Mouse (Mus musculus) midbrain, embryonic 16.5 days (tissue): ENCODE results near the gene Nsrp1. TPM values are rescaled to one million over a fixed set of nuclear protein-coding genes. Genes with fewer than 3 reads are reported as not detected.
A peak's percentile ranks its signal among the peaks of the same experiment; 100 is the strongest.
"Not testable (repeated sequence)": the region's sequence is repeated elsewhere in the genome, so short reads cannot be mapped to it uniquely, and the experiment has no call there.

ENCODE experiments used
- ATAC-seq: fragments of 200-750 bp; cut with Nextera tagmentation; 2 replicates; pipeline ENCODE4 v1.8.0; 2017; ENCODE audit warnings: moderate TSS enrichment
- H3K27ac ChIP-seq: fragments of 300-500 bp; sonication (generic); 2 replicates; pipeline ENCODE4 v1.5.1; 2014; ENCODE audit warnings: mild to moderate bottlenecking, low read length, mixed read lengths
- H3K27me3 ChIP-seq: fragments of 300-500 bp; sonication (generic); 2 replicates; pipeline ENCODE4 v1.6.1; 2014; ENCODE audit warnings: low read depth, low read length, mixed read lengths; ENCODE audit not compliant: control insufficient read depth, insufficient read depth
- H3K36me3 ChIP-seq: fragments of 300-500 bp; sonication (generic); 2 replicates; pipeline ENCODE4 v1.6.1; 2014; ENCODE audit warnings: mild to moderate bottlenecking, low read length, moderate library complexity, mixed read lengths; ENCODE audit not compliant: control insufficient read depth, insufficient read depth
- H3K4me1 ChIP-seq: fragments of 300-500 bp; sonication (generic); 2 replicates; pipeline ENCODE4 v1.6.1; 2014; ENCODE audit warnings: mild to moderate bottlenecking, low read length, mixed read lengths; ENCODE audit not compliant: control insufficient read depth, insufficient read depth
- H3K4me2 ChIP-seq: fragments of 300-500 bp; sonication (generic); 2 replicates; pipeline ENCODE4 v1.6.1; 2014; ENCODE audit warnings: mild to moderate bottlenecking, low read length, mixed read lengths
- H3K4me3 ChIP-seq: fragments of 300-500 bp; sonication (generic); 2 replicates; pipeline ENCODE4 v1.5.1; 2014; ENCODE audit warnings: low read depth, mild to moderate bottlenecking, low read length, moderate library complexity, mixed read lengths
- H3K9ac ChIP-seq: fragments of 300-500 bp; sonication (generic); 2 replicates; pipeline ENCODE4 v1.6.1; 2014; ENCODE audit warnings: low read depth, low read length, mixed read lengths
- H3K9me3 ChIP-seq: fragments of 300-500 bp; sonication (generic); replicated peaks from 2 replicates; pipeline ENCODE4 v1.6.1; 2014; ENCODE audit warnings: mild to moderate bottlenecking, low read length, mixed read lengths; ENCODE audit not compliant: control insufficient read depth, poor library complexity, severe bottlenecking
- WGBS: fragments of 180-500 bp; shearing (Covaris S2); extraction: QIAGEN DNeasy Blood & Tissue Kit; methylation state at CpG from one replicate; pipeline ENCODE4 v1.1.7; 2014; 5-methylcytosine and 5-hydroxymethylcytosine counted together
- polyA plus RNA-seq: library from polyadenylated mRNA; unstranded; fragments of >200 nt; fragmentation: Nextera tagmentation; extraction: Ambion mirVana; gene quantifications from 2 replicates; pipeline ENCODE4 v1.2.1, GENCODE M21; 2015

Gene Nsrp1
- polyA plus RNA-seq, 1 experiment from 2014 or later = 48.8 TPM

DNA sequence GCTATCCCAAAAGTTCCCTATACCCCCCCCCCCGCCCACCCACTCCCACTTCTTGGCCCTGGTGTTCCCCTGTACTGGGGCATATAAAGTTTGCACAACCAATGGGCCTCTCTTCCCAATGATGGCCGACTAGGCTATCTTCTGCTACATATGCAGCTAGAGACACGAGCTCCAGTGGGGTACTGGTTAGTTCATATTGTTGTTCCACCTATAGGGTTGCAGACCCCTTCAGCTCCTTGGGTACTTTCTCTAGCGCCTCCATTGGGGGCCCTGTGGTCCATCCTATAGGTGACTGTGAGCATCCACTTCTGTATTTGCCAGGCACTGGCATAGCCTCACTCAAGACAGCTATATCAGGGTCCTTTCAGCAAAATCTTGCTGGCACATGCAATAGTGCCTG lies 904 bp downstream of the Nsrp1 start:
- peak overlapping the region; percentile 61 for H3K4me3 ChIP-seq
- H3K9ac ChIP-seq = peak overlapping the region; percentile 78
- not testable (repeated sequence) for H3K4me1 ChIP-seq, H3K36me3 ChIP-seq, H3K27me3 ChIP-seq, ATAC-seq, H3K9me3 ChIP-seq, H3K27ac ChIP-seq
- H3K4me2 ChIP-seq = peak overlapping the region; percentile 96
- 61% methylated on average over 4 of the region's 4 CpGs for WGBS

DNA sequence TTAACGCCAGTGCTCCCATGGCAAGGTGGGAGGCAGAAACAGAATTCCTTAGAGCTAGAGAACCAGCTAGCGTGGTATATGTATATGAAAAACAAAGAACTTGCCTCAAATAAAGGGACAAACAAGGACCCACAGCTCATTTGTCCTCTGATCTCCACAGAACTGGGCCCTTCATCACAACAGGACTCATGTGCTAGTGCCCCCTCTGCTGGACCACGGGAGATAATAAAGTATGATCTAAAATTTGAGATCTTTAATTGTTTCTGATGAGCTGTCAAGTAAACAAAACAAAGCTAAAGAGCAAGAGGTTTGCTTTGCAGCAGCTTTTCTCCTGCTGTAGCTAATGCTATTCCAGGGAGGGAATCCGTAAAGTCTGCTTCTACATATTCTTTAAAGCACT lies 7.5 kb downstream of the Nsrp1 start:
- WGBS = 76% methylated on average over 4 of the region's 4 CpGs
- no peak overlapping the region for H3K27ac ChIP-seq
- no peak overlapping the region for H3K4me2 ChIP-seq
- no peaks in the 10 kb centered on the region for H3K27me3 ChIP-seq
- H3K4me1 ChIP-seq = no peaks in the 10 kb centered on the region
- peaks cover 7% of the 10 kb centered on the region; the same call in 1 of the 2 replicates for H3K36me3 ChIP-seq
- ATAC-seq = no peak
- no peak overlapping the region for H3K4me3 ChIP-seq
- H3K9me3 ChIP-seq = no peaks in the 10 kb centered on the region
- H3K9ac ChIP-seq = no peak overlapping the region

DNA sequence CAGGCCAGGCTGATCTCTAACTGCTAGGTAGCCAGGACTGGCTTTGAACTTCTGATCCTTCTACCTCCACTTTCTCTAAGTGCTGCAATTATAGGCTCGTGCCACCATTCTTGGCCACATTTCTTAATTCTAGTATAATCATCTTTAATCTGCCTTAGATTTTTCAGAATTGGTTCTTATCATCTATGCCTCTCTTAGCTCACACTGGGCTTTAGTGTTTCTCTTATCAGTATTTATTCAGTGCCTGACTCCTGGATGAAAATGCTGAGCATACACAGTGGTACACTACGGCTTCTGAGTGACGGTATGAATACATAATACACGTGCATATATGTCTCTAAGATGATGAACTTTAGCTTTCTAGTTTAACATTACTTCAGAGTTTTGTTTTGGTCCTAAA lies 9.4 kb downstream of the Nsrp1 start:
- no peak overlapping the region for H3K4me2 ChIP-seq
- no peaks in the 10 kb centered on the region for H3K9me3 ChIP-seq
- WGBS = 92% methylated on average over 4 of the region's 4 CpGs
- no peaks in the 10 kb centered on the region for H3K4me1 ChIP-seq
- no peaks in the 10 kb centered on the region for H3K36me3 ChIP-seq
- H3K27me3 ChIP-seq = no peaks in the 10 kb centered on the region
- no peak overlapping the region for H3K9ac ChIP-seq
- ATAC-seq = no peak
- H3K27ac ChIP-seq = no peak overlapping the region
- H3K4me3 ChIP-seq = no peak overlapping the region

DNA sequence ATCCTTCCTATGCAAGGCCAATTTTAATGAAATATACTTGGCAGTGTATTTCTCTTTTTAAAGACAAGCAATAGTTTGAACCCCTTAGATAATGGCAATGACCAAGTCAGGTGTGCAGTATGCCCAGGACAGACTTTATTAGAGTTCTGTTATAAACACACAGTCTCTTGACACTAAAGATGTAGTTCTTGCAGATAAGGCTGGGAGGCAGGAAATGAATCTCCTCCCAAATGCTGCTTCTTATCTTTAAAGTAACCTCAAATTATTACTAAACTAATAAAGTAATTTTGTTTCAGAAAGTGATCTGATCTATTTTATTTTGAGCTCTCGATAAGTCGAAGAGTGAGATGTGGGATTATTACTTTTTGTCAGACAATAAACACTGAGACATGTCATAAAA lies 14.8 kb downstream of the Nsrp1 start:
- Histone ChIP-seq H3K4me1 (no peaks in the 10 kb centered on the region), H3K4me3 (no peak overlapping the region), H3K4me2 (no peak overlapping the region), H3K9me3 (no peaks in the 10 kb centered on the region), H3K9ac (no peak overlapping the region), H3K27ac (no peak overlapping the region), H3K27me3 (no peaks in the 10 kb centered on the region), H3K36me3 (no peaks in the 10 kb centered on the region)
- no peak for ATAC-seq
- 98% methylated on average over 2 of the region's 2 CpGs for WGBS

DNA sequence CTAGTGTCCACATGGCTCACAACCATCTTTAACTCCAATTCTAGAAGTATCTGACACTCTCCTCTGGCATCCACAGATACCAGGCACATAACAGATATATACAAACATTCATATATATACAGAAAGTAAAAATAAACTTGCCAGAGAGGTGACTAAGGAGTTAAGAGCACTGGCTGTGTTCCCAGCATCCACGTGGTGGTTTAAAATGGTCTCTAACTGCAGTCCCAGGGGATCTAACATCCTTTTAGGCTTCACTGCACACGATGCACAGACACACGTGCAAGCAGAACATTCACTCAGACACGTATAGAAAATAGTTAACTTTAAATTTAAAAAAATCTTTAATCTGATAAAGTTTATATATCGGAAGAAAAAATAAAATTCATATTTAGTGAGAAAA lies 16.3 kb downstream of the Nsrp1 start:
- H3K36me3 ChIP-seq = no peaks in the 10 kb centered on the region
- WGBS = 68% methylated on average over 5 of the region's 5 CpGs
- no peaks in the 10 kb centered on the region for H3K27me3 ChIP-seq
- H3K27ac ChIP-seq = no peak overlapping the region
- H3K4me2 ChIP-seq = no peak overlapping the region
- H3K4me3 ChIP-seq = no peak overlapping the region
- H3K9me3 ChIP-seq = no peaks in the 10 kb centered on the region
- H3K9ac ChIP-seq = no peak overlapping the region
- no peak for ATAC-seq
- H3K4me1 ChIP-seq = no peaks in the 10 kb centered on the region

DNA sequence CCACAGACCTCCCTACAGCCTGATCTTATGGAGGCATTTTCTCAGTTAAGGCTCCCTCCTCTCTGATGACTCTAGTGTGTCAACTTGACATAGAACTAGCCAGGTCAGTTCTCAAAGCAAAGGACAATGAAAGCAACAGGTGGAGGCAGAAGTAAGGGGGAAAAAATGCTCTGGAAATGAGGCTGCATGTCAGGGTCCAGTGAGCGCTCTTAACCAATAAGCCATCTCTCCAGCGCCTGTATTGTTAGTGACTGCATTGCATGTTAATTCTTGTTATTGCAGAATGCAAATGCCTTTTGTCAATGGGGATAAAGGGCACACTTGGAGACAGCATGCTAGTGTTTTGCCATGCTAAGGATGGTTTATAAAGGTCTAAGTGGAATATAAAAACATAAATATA lies 35.4 kb downstream of the Nsrp1 start:
- H3K9ac ChIP-seq = no peak overlapping the region
- no peak overlapping the region for H3K27ac ChIP-seq
- H3K27me3 ChIP-seq = no peaks in the 10 kb centered on the region
- H3K9me3 ChIP-seq = no peaks in the 10 kb centered on the region
- H3K4me2 ChIP-seq = no peak overlapping the region
- no peak overlapping the region for H3K4me3 ChIP-seq
- H3K36me3 ChIP-seq = peaks cover 5% of the 10 kb centered on the region; the same call in 1 of the 2 replicates
- ATAC-seq = no peak
- H3K4me1 ChIP-seq = no peaks in the 10 kb centered on the region
- WGBS = 61% methylated on average over 2 of the region's 2 CpGs

DNA sequence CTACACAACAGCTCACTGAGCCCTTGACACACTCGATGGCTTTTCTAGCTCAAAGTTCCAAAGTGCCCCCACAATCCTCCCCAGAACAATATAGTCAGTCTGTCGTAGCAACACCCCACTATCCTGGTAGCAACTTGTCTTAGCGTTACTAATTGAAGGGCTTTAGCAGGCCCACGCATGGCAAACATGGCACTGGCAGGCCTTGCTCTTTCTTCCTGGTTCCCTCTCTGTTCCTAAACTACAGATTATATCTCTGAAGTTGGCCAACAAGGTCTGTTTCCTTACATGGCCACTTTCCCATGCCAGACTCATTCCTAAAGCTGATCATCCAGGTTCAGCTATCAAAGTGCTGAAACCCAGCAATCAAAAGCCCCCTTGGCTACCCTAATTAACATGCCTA lies 36.3 kb downstream of the Nsrp1 start:
- Histone ChIP-seq H3K27ac (no peak overlapping the region), H3K36me3 (peaks cover 5% of the 10 kb centered on the region; the same call in 1 of the 2 replicates), H3K4me2 (no peak overlapping the region), H3K9ac (no peak overlapping the region), H3K27me3 (no peaks in the 10 kb centered on the region), H3K4me3 (no peak overlapping the region), H3K4me1 (no peaks in the 10 kb centered on the region), H3K9me3 (no peaks in the 10 kb centered on the region)
- ATAC-seq = no peak
- 83% methylated on average over 4 of the region's 4 CpGs for WGBS

DNA sequence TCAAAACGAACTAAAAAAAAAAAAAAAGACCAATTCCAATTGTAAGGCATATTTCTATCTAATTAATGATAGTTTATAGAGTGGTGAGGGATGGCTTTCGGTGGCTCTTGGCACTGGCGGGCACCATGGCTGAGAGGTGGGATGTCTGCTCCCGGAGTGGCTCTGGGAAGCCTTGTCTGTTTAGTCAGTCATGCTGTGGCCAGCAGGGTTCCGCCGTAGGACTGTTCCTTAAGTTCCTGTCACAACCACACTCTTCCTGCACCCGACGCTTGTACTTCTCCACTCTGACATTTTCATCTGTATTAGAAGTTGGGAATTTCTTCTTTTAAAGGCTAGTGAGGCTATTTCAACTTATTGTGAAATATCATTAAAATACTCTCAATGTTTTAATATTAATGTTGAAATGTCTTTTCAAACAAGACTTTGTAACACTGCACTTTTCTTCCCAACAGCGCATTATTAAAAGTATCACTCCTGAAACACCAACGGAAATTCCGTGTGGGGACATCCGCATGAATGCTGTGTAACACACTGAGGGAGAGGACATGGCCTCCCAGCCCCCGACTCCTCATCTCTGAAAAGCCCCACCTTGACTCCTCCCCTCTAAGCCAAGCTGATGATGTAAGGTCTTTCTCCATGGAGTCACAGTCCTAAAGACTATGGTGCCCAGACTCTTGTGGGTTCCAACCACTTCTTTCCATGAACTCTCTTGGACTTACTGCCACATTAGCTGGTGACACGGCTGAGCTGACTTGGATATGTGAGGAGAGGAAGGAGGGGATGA lies 46.9 kb downstream of the Nsrp1 start:
- Histone ChIP-seq H3K4me1 (no peaks in the 10 kb centered on the region), H3K36me3 (no peaks in the 10 kb centered on the region), H3K27me3 (no peaks in the 10 kb centered on the region), H3K9ac (no peak overlapping the region), H3K9me3 (no peaks in the 10 kb centered on the region), H3K27ac (no peak overlapping the region), H3K4me3 (no peak overlapping the region), H3K4me2 (no peak overlapping the region)
- ATAC-seq = no peak
- WGBS = 81% methylated on average over 14 of the region's 14 CpGs

DNA sequence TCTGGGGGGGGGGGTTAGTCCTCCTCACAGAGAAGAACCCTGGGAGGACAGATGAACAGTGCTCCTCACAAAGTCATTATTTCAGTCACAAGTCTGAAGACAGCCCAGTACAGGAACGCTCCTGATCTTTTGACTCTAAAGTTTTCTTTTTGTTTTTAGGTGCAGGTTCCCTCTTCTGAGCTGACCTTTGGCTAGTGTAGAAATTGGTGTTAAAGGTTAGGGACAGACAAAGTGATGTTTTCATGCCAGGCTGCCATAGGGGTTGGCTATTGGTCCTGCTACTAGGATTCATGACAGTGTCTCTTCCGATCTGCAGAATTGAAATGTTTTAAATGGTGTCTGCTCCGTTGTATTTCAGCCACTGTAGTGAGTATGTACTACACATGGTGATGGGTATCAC lies 50.1 kb downstream of the Nsrp1 start:
- Histone ChIP-seq H3K27me3 (no peaks in the 10 kb centered on the region), H3K9me3 (no peaks in the 10 kb centered on the region), H3K36me3 (no peaks in the 10 kb centered on the region), H3K9ac (no peak overlapping the region), H3K27ac (no peak overlapping the region), H3K4me1 (no peaks in the 10 kb centered on the region), H3K4me2 (no peak overlapping the region), H3K4me3 (no peak overlapping the region)
- ATAC-seq = no peak
- WGBS = 89% methylated on average over 3 of the region's 3 CpGs
